Mouse (Mus musculus): Measurements from ENCODE around the gene Noto.
"Not testable (repeated sequence)": the region's sequence is repeated elsewhere in the genome, so short reads cannot be mapped to it uniquely, and the experiment has no call there.

Noto gene

DNA sequence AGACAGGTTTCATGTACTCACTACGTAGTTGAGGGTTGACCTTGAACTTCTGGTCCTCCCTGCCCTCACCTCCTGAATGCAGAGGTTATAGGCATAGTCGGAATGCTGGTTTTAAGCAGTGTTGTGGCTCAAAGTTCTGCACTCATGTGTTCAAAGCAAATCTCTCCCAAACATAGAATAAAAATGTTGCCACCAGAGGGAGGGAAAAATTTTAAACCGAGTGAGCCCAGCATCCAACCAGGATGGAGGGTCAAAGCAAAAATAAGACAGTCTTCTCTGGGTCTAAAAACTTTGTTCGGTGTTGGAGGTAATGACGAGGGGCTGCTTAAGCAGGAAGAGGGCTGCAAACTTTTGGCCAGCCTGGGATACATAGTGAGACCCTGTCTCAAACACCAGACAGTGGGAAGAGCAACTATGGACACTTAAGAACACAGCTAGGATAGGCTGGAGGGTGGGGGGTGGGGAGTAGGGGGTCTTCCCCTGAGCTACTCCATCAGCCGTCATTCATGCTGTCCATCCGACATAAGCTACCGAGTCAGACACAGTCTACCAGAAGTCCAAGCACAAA, 7.7 kb downstream of the Noto start:
- no peak for DNase-seq (ENCODE audit: low spot score in 2 of 2)

- peak; percentile 68 to 69 for DNase-seq (ENCODE audit: low spot score in 2 of 2)
These were observed 8.3 kb downstream of the Noto start, which contains the start of gene Smyd5 for GRCm38 (mm10) chr6:85431842-85432431. Gene Smyd5 (plus strand): TSS chr6:85431989.

DNA sequence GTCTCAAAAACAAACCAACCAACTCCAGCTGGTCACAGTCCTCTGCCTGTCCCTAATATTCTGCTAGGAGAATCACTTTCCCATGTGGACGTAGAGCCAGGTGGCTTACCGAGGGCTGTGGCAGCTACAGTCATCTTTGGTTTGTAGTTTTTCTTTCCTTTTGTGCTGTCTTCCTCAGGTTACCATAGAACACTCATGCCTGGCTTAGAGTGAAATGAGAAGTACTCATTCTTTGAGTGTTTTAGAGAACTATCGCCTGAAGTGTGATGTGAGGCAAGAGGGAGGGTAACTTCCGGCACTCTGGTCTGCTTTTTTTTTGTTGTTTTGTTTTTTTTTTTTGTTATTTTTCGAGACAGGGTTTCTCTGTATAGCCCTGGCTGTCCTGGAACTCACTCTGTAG, 10.2 kb downstream of the Noto start:
- no peak for DNase-seq (ENCODE audit: low spot score in 2 of 2)

GRCm38 (mm10) chr6:85436204-85436603, 12.5 kb downstream of the Noto start:
- no peak for DNase-seq (ENCODE audit: low spot score in 2 of 2)

DNA sequence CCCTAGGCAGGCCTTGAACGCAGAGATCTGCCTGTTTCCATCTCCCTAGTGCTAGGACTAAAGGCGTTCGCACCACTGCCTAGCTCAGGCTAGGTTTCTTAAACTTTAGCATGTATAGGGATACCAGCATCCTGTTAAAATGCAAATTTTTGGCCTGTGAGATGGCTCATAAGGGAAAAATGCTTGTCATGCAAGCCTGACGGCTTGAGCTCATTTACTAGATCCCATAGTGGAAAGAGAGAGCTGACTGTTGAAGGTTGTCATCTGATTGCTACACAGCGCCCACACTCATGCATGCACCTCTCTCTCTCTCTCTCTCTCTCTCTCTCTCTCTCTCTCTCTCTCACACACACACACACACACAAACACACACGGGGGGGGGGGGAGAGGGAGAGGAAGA, 12.9 kb downstream of the Noto start:
- DNase-seq (ENCODE audit: low spot score in 2 of 2): no peak

GRCm38 (mm10) chr6:85441142-85441541, 17.5 kb downstream of the Noto start:
- no peak for DNase-seq (ENCODE audit: low spot score in 2 of 2)

DNA sequence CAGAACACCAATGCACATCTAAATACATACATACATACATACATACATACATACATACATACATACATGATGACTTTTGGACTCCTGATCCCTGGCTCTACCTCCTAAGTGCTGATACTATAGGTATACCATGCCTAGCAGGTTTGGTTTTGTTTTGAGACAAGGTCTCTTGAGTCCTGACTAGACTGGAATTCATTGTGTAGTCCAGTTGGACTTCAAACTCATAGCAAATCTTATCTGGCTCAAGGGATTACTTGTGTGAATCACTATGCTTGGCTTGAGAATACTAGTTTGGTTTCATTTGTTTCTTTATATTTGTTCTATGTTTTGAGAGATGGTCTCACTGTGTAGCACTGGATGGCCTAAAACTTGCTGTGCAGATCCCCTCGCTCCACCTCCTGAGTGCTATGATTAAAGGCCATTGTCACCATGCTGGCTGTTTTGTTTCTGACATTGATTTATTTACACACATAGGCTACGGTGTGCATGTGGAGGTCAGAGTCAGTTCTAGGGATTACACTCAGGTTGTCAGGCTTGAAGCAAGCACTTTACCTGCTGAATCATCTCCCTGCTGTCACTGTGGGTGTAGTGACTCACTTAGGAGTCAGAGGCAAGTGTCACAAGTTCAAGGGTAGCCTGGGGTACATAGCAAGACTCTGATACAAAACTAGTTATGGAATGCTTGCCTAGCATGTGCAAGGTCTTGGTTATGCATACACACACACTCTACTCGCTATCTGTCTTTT, 20.0 kb downstream of the Noto start:
- DNase-seq (ENCODE audit: low spot score in 2 of 2): no peak

GRCm38 (mm10) chr6:85444266-85444965, 20.7 kb downstream of the Noto start:
- no peak for DNase-seq (ENCODE audit: low spot score in 2 of 2)

DNA sequence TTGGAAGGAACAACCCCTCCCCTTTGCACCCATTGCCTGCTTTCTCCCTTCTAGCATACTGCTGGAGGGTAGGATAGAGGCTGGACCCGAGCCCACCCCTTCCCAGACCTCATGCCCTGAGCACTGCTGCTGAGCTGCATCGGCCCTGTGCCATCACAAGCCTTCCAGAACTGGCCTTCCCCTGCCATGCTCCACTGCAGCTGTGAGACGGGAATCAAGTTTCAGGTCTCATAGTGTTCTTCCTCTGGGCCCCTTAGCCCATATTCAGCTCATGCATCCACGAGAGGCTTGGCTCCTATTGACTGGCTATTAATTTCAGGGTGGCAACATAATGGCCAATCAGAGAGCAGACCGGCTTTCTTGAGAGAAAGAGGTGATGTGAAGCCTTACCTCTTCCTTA, 21.6 kb downstream of the Noto start:
- no peak for DNase-seq (ENCODE audit: low spot score in 2 of 2)

- no peak for DNase-seq (ENCODE audit: low spot score in 2 of 2)
These were observed 23.7 kb downstream of the Noto start for GRCm38 (mm10) chr6:85447351-85447750.

DNA sequence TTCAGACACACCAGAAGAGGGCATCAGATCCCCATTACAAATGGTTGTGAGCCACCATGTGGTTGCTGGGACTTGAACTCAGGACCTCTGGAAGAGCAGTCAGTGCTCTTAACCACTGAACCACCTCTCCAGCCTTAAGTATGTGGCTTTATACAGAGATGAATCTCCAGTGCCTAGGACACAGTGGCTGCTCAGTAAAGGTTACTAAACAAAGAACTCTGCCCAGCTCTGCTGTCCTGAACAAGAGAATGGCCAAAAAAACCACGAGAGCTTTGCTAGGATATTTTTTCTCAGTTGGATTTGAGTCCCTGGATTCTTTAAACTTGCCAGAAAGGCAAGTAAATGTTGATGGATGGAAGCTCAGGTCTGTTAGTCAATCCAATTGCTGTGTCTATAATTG, 26.5 kb downstream of the Noto start:
- not testable (repeated sequence) for DNase-seq (ENCODE audit: low spot score in 2 of 2)

DNA sequence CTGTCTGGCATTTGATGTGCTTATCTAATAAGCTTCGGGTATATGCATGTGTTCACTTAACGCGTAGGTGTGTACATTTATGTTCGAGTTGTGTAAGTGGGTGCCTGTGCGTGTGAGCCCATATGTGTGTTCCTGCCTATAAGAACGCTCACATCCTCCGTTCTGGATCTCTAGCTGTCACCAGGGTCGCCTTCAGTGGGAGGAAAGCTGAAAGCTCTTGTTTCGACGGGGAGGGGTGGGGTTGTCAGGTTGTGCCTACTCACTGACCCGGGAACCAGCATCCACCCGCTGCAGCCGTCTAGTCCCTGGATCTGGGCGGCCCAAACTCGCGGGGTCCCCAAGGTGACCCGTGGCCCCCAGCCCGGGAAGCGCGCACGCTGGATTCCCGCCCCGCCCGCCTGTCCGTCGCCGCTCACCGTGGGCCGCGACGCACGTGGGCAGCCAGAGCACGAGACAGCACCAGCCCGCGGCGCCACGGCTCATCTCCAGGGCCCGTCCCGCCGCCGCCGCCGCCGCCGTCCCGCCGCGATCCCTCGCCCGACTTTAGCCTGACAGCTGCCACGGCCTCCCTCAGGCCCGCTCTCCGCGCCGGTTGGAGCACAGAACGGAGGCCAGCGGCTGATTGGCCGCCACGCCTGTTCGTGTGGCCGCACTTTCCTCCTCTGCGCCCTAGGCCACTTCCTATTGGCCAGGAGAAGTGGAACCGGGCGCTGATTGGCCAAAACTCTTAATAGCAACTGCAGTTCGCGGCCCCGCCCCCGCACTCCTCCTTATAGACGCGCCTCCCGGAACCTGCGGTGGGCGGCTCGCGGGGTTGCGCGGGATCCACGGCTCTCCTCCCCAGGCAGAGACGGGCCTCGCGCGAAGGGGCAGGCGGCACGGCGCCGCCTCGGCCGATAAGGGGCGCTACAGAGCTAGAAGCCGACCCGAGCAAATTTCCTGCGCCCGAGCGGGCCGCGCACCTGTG, 27.3 kb downstream of the Noto start, which contains the start of gene Cct7:
TSS of gene Cct7 (plus strand) at position 818 of the 967 bp plus-strand sequence.
- DNase-seq (ENCODE audit: low spot score in 2 of 2): peak; percentile 100

DNA sequence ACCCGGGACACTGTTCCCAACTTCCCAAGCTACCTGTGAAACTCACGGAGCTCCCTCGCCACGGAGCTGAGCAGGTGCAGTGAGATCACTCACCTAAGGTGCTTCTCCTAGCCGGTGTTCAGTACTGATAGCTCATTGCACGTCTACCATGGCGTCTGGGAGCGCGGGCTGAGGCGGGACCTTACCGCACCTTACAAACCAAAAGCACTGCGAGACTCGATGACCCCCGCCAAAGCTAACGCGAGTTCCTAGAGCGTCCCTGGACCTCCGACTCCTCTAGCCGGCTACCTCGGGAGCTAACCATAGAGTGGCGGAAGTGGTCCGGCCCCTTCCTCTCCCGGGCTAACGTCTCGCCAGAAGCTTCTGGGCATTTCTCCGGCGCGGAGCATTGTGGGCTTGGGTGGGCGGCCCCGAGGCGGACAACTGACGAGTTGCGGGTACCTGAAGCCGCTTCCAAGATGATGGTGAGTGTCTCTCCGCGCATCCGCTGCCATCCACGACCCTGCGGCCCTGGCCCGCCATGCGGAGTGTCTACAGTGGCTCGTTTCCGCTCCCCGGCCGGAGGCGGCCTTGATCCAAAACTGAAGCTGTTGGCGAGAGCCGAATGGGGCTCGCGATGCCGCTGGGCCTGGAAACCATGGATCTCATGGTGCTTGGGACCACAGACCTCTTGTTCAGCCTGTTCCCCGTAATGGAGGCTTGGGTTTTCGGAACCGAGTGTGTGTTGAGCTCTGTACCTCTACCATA, 28.2 kb downstream of the Noto start, which contains the start of gene Pradc1:
TSS of gene Pradc1 (minus strand) at position 307 of the 747 bp plus-strand sequence.
- peak; percentile 98 for DNase-seq (ENCODE audit: low spot score in 2 of 2)

DNA sequence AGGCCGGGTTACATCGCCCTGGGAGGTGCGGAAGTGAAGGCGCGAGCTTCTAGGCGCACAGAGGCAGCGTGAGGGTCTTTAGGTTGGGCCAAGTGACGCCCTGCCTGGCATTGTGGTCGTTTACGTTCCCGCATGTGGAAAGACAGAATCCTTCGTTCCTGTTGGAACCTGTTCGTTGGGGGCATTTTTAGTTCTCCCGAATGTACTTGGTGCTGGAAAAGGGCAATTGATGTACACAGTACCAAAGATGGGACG, 28.7 kb downstream of the Noto start:
- DNase-seq (ENCODE audit: low spot score in 2 of 2): no peak

- no peak for DNase-seq (ENCODE audit: low spot score in 2 of 2)
These were observed 29.1 kb downstream of the Noto start for GRCm38 (mm10) chr6:85452816-85453215.

- DNase-seq (ENCODE audit: low spot score in 2 of 2): no peak
These were observed 35.9 kb downstream of the Noto start for GRCm38 (mm10) chr6:85459621-85460020.

- no peak for DNase-seq (ENCODE audit: low spot score in 2 of 2)
These were observed 41.7 kb downstream of the Noto start for GRCm38 (mm10) chr6:85465381-85465780.

GRCm38 (mm10) chr6:85469660-85470430, 46.2 kb downstream of the Noto start:
- no peak for DNase-seq (ENCODE audit: low spot score in 2 of 2)

DNA sequence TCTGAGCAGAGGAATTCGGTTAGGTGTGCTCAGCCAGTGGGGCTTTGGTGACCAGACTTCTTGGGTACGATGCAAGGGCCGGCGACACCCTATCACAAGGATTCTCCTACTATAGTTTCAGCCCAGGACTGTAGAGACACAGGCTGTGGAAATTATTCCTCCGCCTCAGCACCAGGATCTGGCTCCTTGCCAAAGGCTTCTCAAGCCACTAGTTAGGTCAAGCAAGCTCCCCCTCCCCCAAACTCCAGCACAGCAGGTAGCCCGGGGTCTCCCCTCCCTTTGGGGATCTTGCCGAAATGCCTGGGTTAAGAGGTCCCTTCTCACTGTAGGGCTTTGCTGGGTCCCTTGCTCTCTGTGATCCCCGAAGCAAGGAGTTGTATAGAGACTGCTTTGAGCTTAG, 48.3 kb downstream of the Noto start:
- DNase-seq (ENCODE audit: low spot score in 2 of 2): no peak

DNA sequence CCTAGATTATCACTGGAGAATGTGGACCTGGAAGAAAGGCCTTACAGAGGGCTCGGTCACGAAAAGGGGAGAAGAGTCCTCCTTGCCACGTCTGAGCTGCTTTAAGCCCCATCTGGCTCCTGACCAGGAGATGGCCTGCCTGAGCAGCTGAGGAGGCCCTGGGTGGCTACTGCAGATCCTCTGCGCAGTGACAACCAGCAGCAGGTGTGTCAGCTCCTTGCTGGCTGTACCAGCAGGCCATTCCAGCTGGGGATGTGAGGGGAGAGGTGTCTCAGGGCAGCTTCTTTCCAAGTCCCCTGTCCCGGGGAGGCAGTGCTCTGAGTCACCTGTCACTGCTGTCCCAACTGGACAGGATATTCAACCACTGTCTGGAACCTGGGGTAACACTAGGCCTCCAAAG, 48.9 kb downstream of the Noto start:
- no peak for DNase-seq (ENCODE audit: low spot score in 2 of 2)
